Mouse (Mus musculus): ENCODE data around the gene Gm10282. TPM values are rescaled to one million over a fixed set of nuclear protein-coding genes. Genes with fewer than 3 reads are reported as not detected.

The Gm10282 gene
- polyA plus RNA-seq, 1 experiment, result 0.53 TPM

GRCm38 (mm10) chr8:72268356-72268755, 36.7 kb downstream of the Gm10282 start:
- H3K4me3 ChIP-seq (replicated peaks; ENCODE audit: extremely low read depth, low read depth, low read length), result peak overlapping the region; percentile 4
- TF ChIP-seq POLR2A (IDR thresholded peaks at IDR 0.05; ENCODE audit: borderline replicate concordance, extremely low read depth, low read depth, low read length), result peak; percentile 88; the same call in 1 of the 2 replicates
- no peak for TF ChIP-seq CTCF (IDR thresholded peaks at IDR 0.05; ENCODE audit: insufficient read depth, low read length)
- WGBS, result 32% methylated on average over 15 of the region's 15 CpGs
- H3K4me1 ChIP-seq (ENCODE audit: control insufficient read depth, insufficient read depth, low read length), result peaks cover 31% of the 10 kb centered on the region
- peak; percentile 59 for DNase-seq

- Histone ChIP-seq H3K4me1 (ENCODE audit: control insufficient read depth, insufficient read depth, low read length) (peaks cover 26% of the 10 kb centered on the region), H3K4me3 (replicated peaks; ENCODE audit: extremely low read depth, low read depth, low read length) (no peak overlapping the region)
- TF ChIP-seq CTCF (IDR thresholded peaks at IDR 0.05; ENCODE audit: insufficient read depth, low read length), result no peak
- WGBS, result 91% methylated on average over 8 of the region's 8 CpGs
- DNase-seq, result no peak
These were observed 38.0 kb downstream of the Gm10282 start for GRCm38 (mm10) chr8:72267106-72267505.

- no peak for DNase-seq
- H3K4me3 ChIP-seq (replicated peaks; ENCODE audit: extremely low read depth, low read depth, low read length), result no peak overlapping the region
- peaks cover 25% of the 10 kb centered on the region for H3K4me1 ChIP-seq (ENCODE audit: control insufficient read depth, insufficient read depth, low read length)
- TF ChIP-seq POLR2A (IDR thresholded peaks at IDR 0.05; ENCODE audit: borderline replicate concordance, extremely low read depth, low read depth, low read length), result no peak
- no peak for TF ChIP-seq CTCF (IDR thresholded peaks at IDR 0.05; ENCODE audit: insufficient read depth, low read length)
These were observed 38.4 kb downstream of the Gm10282 start for GRCm38 (mm10) chr8:72266671-72267070.

- WGBS, result 25% methylated on average over 7 of the region's 7 CpGs
- TF ChIP-seq CTCF (IDR thresholded peaks at IDR 0.05; ENCODE audit: insufficient read depth, low read length) (no peak), POLR2A (IDR thresholded peaks at IDR 0.05; ENCODE audit: borderline replicate concordance, extremely low read depth, low read depth, low read length) (peak; percentile 43; the same call in 1 of the 2 replicates)
- H3K4me3 ChIP-seq (replicated peaks; ENCODE audit: extremely low read depth, low read depth, low read length), result no peak overlapping the region
- peaks cover 20% of the 10 kb centered on the region for H3K4me1 ChIP-seq (ENCODE audit: control insufficient read depth, insufficient read depth, low read length)
- DNase-seq, result no peak
These were observed 39.7 kb downstream of the Gm10282 start for GRCm38 (mm10) chr8:72265342-72265741.

- no peak overlapping the region for H3K4me3 ChIP-seq (replicated peaks; ENCODE audit: extremely low read depth, low read depth, low read length)
- TF ChIP-seq CTCF (IDR thresholded peaks at IDR 0.05; ENCODE audit: insufficient read depth, low read length), result no peak
- TF ChIP-seq POLR2A (IDR thresholded peaks at IDR 0.05; ENCODE audit: borderline replicate concordance, extremely low read depth, low read depth, low read length), result no peak
- WGBS, result 71% methylated on average over 7 of the region's 7 CpGs
These were observed 41.6 kb downstream of the Gm10282 start for GRCm38 (mm10) chr8:72263451-72263850.

GRCm38 (mm10) chr8:72262756-72263155, 42.3 kb downstream of the Gm10282 start:
- no peak for DNase-seq
- H3K4me1 ChIP-seq (ENCODE audit: control insufficient read depth, insufficient read depth, low read length), result peaks cover 8% of the 10 kb centered on the region
- WGBS, result 92% methylated on average over 2 of the region's 2 CpGs
- TF ChIP-seq CTCF (IDR thresholded peaks at IDR 0.05; ENCODE audit: insufficient read depth, low read length) (no peak), POLR2A (IDR thresholded peaks at IDR 0.05; ENCODE audit: borderline replicate concordance, extremely low read depth, low read depth, low read length) (no peak)
- H3K4me3 ChIP-seq (replicated peaks; ENCODE audit: extremely low read depth, low read depth, low read length), result no peak overlapping the region

More at GRCm38 (mm10) chr8:72263451-72263850, 41.6 kb downstream of the Gm10282 start:
- no peak for DNase-seq
- peaks cover 12% of the 10 kb centered on the region for H3K4me1 ChIP-seq (ENCODE audit: control insufficient read depth, insufficient read depth, low read length)

DNA sequence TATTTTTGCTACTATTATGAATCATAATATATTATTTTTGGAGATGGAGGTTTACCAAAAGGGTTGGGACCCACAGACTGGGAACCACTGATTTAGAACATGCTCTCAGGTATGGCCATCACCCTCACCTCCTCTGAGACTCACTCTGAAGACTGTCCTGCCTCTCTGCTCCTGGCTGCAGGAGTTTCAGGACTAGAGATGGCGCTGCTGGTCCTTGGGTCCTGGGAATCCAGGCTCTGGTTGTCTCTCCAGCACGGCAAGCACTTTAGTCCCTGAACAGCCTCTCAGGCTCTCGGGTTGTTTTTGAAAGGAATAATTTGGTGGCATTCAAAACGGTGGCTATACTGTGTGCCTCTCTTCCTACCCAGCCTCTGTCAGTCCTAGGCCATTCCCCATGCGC, 43.2 kb downstream of the Gm10282 start:
- TF ChIP-seq POLR2A (IDR thresholded peaks at IDR 0.05; ENCODE audit: borderline replicate concordance, extremely low read depth, low read depth, low read length) (no peak), CTCF (IDR thresholded peaks at IDR 0.05; ENCODE audit: insufficient read depth, low read length) (peak; percentile 62)
- DNase-seq, result no peak
- no peak overlapping the region for H3K4me3 ChIP-seq (replicated peaks; ENCODE audit: extremely low read depth, low read depth, low read length)
- peaks cover 4% of the 10 kb centered on the region; the same call in 1 of the 2 replicates for H3K4me1 ChIP-seq (ENCODE audit: control insufficient read depth, insufficient read depth, low read length)
- WGBS, result 51% methylated on average over 5 of the region's 5 CpGs

GRCm38 (mm10) chr8:72261431-72261830, 43.6 kb downstream of the Gm10282 start:
- Histone ChIP-seq H3K4me3 (replicated peaks; ENCODE audit: extremely low read depth, low read depth, low read length) (no peak overlapping the region), H3K4me1 (ENCODE audit: control insufficient read depth, insufficient read depth, low read length) (peaks cover 4% of the 10 kb centered on the region; the same call in 1 of the 2 replicates)
- DNase-seq, result no peak
- TF ChIP-seq POLR2A (IDR thresholded peaks at IDR 0.05; ENCODE audit: borderline replicate concordance, extremely low read depth, low read depth, low read length) (no peak), CTCF (IDR thresholded peaks at IDR 0.05; ENCODE audit: insufficient read depth, low read length) (no peak)

DNA sequence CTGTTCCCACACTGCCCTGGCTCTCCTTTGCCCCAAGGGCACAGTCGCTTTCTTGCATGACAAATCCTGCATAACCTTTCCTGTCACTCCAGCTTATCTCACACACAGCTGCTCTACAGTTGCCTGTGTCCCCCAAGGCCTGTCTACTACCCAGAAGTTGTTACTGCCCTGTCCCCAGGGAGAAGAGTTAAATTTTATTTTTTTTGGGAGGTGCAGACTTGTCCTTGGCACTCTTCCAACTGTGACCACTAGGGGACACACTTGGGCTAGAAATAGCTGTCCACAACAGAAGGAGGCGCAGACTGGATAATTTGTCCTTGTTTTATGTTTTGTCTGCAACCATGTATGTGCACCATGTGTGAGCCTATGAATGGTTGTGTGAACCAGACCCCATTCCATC, 44.0 kb downstream of the Gm10282 start:
- DNase-seq, result no peak
- WGBS, result 27% methylated on average over 2 of the region's 2 CpGs
- H3K4me3 ChIP-seq (replicated peaks; ENCODE audit: extremely low read depth, low read depth, low read length), result no peak overlapping the region

GRCm38 (mm10) chr8:72260585-72260984, 44.5 kb downstream of the Gm10282 start:
- 52% methylated on average over 4 of the region's 4 CpGs for WGBS
- TF ChIP-seq POLR2A (IDR thresholded peaks at IDR 0.05; ENCODE audit: borderline replicate concordance, extremely low read depth, low read depth, low read length) (no peak), CTCF (IDR thresholded peaks at IDR 0.05; ENCODE audit: insufficient read depth, low read length) (no peak)
- no peak for DNase-seq
- H3K4me1 ChIP-seq (ENCODE audit: control insufficient read depth, insufficient read depth, low read length), result peaks cover 4% of the 10 kb centered on the region; the same call in 1 of the 2 replicates
- H3K4me3 ChIP-seq (replicated peaks; ENCODE audit: extremely low read depth, low read depth, low read length), result no peak overlapping the region

More for the DNA sequence above, 44.0 kb downstream of the Gm10282 start:
- H3K4me1 ChIP-seq (ENCODE audit: control insufficient read depth, insufficient read depth, low read length), result peaks cover 4% of the 10 kb centered on the region; the same call in 1 of the 2 replicates
- TF ChIP-seq CTCF (IDR thresholded peaks at IDR 0.05; ENCODE audit: insufficient read depth, low read length) (peak; percentile 74), POLR2A (IDR thresholded peaks at IDR 0.05; ENCODE audit: borderline replicate concordance, extremely low read depth, low read depth, low read length) (no peak)
